Mouse (Mus musculus): Measurements from ENCODE around the gene Zfp933.
"Not testable (repeated sequence)": the region's sequence is repeated elsewhere in the genome, so short reads cannot be mapped to it uniquely, and the experiment has no call there.

The Zfp933 gene

GRCm38 (mm10) chr4:147862051-147862450 is 13.9 kb upstream of the Zfp933 start:
- no peak for DNase-seq (ENCODE audit: low read depth)

GRCm38 (mm10) chr4:147850776-147851175 is 2.6 kb upstream of the Zfp933 start:
- no peak for DNase-seq (ENCODE audit: low read depth)

GRCm38 (mm10) chr4:147848584-147848991 is 422 bp upstream of the Zfp933 start:
- DNase-seq (ENCODE audit: low read depth), result no peak

GRCm38 (mm10) chr4:147842871-147843270 is 5.3 kb downstream of the Zfp933 start:
- DNase-seq (ENCODE audit: low read depth), result no peak

GRCm38 (mm10) chr4:147839282-147839681 is 8.9 kb downstream of the Zfp933 start:
- DNase-seq (ENCODE audit: low read depth), result not testable (repeated sequence)

GRCm38 (mm10) chr4:147824389-147824788 is 23.8 kb downstream of the Zfp933 start:
- no peak for DNase-seq (ENCODE audit: low read depth)

GRCm38 (mm10) chr4:147821414-147821813 is 26.8 kb downstream of the Zfp933 start:
- DNase-seq (ENCODE audit: low read depth), result not testable (repeated sequence)

GRCm38 (mm10) chr4:147819659-147820058 is 28.5 kb downstream of the Zfp933 start:
- not testable (repeated sequence) for DNase-seq (ENCODE audit: low read depth)

GRCm38 (mm10) chr4:147814592-147815167 is 33.5 kb downstream of the Zfp933 start:
- DNase-seq (ENCODE audit: low read depth), result peak; percentile 73

- DNase-seq (ENCODE audit: low read depth), result peak; percentile 58
Observed at GRCm38 (mm10) chr4:147813249-147813765, 34.9 kb downstream of the Zfp933 start.

GRCm38 (mm10) chr4:147809966-147810304 is 38.2 kb downstream of the Zfp933 start:
- not testable (repeated sequence) for DNase-seq (ENCODE audit: low read depth)

GRCm38 (mm10) chr4:147809292-147809965 is 38.7 kb downstream of the Zfp933 start, which contains the start of gene Zfp984:
TSS of gene Zfp984 (minus strand) at chr4:147809788.
- peak; percentile 82 for DNase-seq (ENCODE audit: low read depth)

- DNase-seq (ENCODE audit: low read depth), result peak; percentile 13
Observed at GRCm38 (mm10) chr4:147808483-147808882, 39.7 kb downstream of the Zfp933 start.

GRCm38 (mm10) chr4:147795308-147795707 is 52.9 kb downstream of the Zfp933 start:
- DNase-seq (ENCODE audit: low read depth), result not testable (repeated sequence)

- not testable (repeated sequence) for DNase-seq (ENCODE audit: low read depth)
Observed at GRCm38 (mm10) chr4:147794026-147794665, 54.0 kb downstream of the Zfp933 start.

- not testable (repeated sequence) for DNase-seq (ENCODE audit: low read depth)
Observed at GRCm38 (mm10) chr4:147793390-147793916, 54.7 kb downstream of the Zfp933 start.

GRCm38 (mm10) chr4:147791729-147792128 is 56.4 kb downstream of the Zfp933 start:
- DNase-seq (ENCODE audit: low read depth), result not testable (repeated sequence)
